Mouse (Mus musculus): ENCODE data around the gene Rpp25.
A peak's percentile ranks its signal among the peaks of the same experiment; 100 is the strongest.

Rpp25 gene

GRCm38 (mm10) chr9:57521056-57521911 lies 17.5 kb downstream of the Rpp25 start, which contains the start of gene Cox5a:
Gene Cox5a (plus strand): TSS chr9:57521274.
- DNase-seq (ENCODE audit: low spot score in 2 of 2), result peak; percentile 78 to 94

GRCm38 (mm10) chr9:57522114-57522860 lies 18.5 kb downstream of the Rpp25 start:
- DNase-seq (ENCODE audit: low spot score in 2 of 2), result no peak

GRCm38 (mm10) chr9:57522861-57523246 lies 19.0 kb downstream of the Rpp25 start:
- DNase-seq (ENCODE audit: low spot score in 2 of 2), result no peak

GRCm38 (mm10) chr9:57523754-57524153 lies 19.9 kb downstream of the Rpp25 start:
- no peak for DNase-seq (ENCODE audit: low spot score in 2 of 2)

- DNase-seq (ENCODE audit: low spot score in 2 of 2), result no peak
Observed at GRCm38 (mm10) chr9:57524439-57524838, 20.6 kb downstream of the Rpp25 start.

GRCm38 (mm10) chr9:57525516-57525915 lies 21.7 kb downstream of the Rpp25 start:
- DNase-seq (ENCODE audit: low spot score in 2 of 2), result no peak

GRCm38 (mm10) chr9:57526435-57526834 lies 22.6 kb downstream of the Rpp25 start:
- DNase-seq (ENCODE audit: low spot score in 2 of 2), result no peak

- DNase-seq (ENCODE audit: low spot score in 2 of 2), result no peak
Observed at GRCm38 (mm10) chr9:57531946-57532345, 28.1 kb downstream of the Rpp25 start.

- no peak for DNase-seq (ENCODE audit: low spot score in 2 of 2)
Observed at GRCm38 (mm10) chr9:57536362-57536761, 32.5 kb downstream of the Rpp25 start.

GRCm38 (mm10) chr9:57537044-57537727 lies 33.4 kb downstream of the Rpp25 start, which contains the start of gene Fam219b:
Gene Fam219b (plus strand): TSS chr9:57537528.
- peak; percentile 79 to 92 for DNase-seq (ENCODE audit: low spot score in 2 of 2)

GRCm38 (mm10) chr9:57537728-57538181 lies 33.9 kb downstream of the Rpp25 start:
- no peak for DNase-seq (ENCODE audit: low spot score in 2 of 2)

- DNase-seq (ENCODE audit: low spot score in 2 of 2), result no peak
Observed at GRCm38 (mm10) chr9:57539550-57539949, 35.7 kb downstream of the Rpp25 start.

GRCm38 (mm10) chr9:57541312-57541711 lies 37.5 kb downstream of the Rpp25 start:
- DNase-seq (ENCODE audit: low spot score in 2 of 2), result no peak

GRCm38 (mm10) chr9:57543951-57544350 lies 40.1 kb downstream of the Rpp25 start:
- no peak for DNase-seq (ENCODE audit: low spot score in 2 of 2)

- DNase-seq (ENCODE audit: low spot score in 2 of 2), result no peak
Observed at GRCm38 (mm10) chr9:57547287-57547686, 43.5 kb downstream of the Rpp25 start.

GRCm38 (mm10) chr9:57547869-57548268 lies 44.0 kb downstream of the Rpp25 start:
- DNase-seq (ENCODE audit: low spot score in 2 of 2), result no peak

- no peak for DNase-seq (ENCODE audit: low spot score in 2 of 2)
Observed at GRCm38 (mm10) chr9:57549186-57549585, 45.4 kb downstream of the Rpp25 start.

GRCm38 (mm10) chr9:57550126-57550862 lies 46.5 kb downstream of the Rpp25 start:
- DNase-seq (ENCODE audit: low spot score in 2 of 2), result no peak

GRCm38 (mm10) chr9:57552139-57552887 lies 48.5 kb downstream of the Rpp25 start, which contains the start of gene Mpi:
Gene Mpi (minus strand): TSS chr9:57552763.
- peak in 1 of 2 experiments; percentile 78 for DNase-seq (ENCODE audit: low spot score in 2 of 2)

- no peak for DNase-seq (ENCODE audit: low spot score in 2 of 2)
Observed at GRCm38 (mm10) chr9:57553119-57553518, 49.3 kb downstream of the Rpp25 start.

Data from left cerebral cortex, adult 9 months (tissue).